Mouse (Mus musculus) hindbrain, embryonic 13.5 days (tissue): ENCODE measurements around the gene Marf1. TPM values are rescaled to one million over a fixed set of nuclear protein-coding genes. Genes with fewer than 3 reads are reported as not detected.
"Not testable (repeated sequence)": the region's sequence is repeated elsewhere in the genome, so short reads cannot be mapped to it uniquely, and the experiment has no call there.

Source experiments
- ATAC-seq: fragments of 200-750 bp; cut with Nextera tagmentation; 2 replicates; pipeline ENCODE4 v1.8.0; 2017; ENCODE audit warnings: moderate TSS enrichment; ENCODE audit not compliant: low FRiP score
- H3K27ac ChIP-seq: fragments of 300-500 bp; sonication (generic); 2 replicates; pipeline ENCODE4 v1.5.1; 2015; ENCODE audit warnings: inconsistent platforms, mild to moderate bottlenecking, moderate library complexity
- H3K27me3 ChIP-seq: fragments of 300-500 bp; sonication (generic); 2 replicates; pipeline ENCODE4 v1.6.1; 2015; ENCODE audit warnings: mild to moderate bottlenecking, inconsistent platforms
- H3K36me3 ChIP-seq: fragments of 300-500 bp; sonication (generic); 2 replicates; pipeline ENCODE4 v1.6.1; 2015; ENCODE audit warnings: mild to moderate bottlenecking, inconsistent platforms
- H3K4me1 ChIP-seq: fragments of 300-500 bp; sonication (generic); replicated peaks from 2 replicates; pipeline ENCODE4 v1.6.1; 2015; ENCODE audit warnings: inconsistent platforms
- H3K4me2 ChIP-seq: fragments of 300-500 bp; sonication (generic); 2 replicates; pipeline ENCODE4 v1.6.1; 2015; ENCODE audit warnings: inconsistent platforms, mild to moderate bottlenecking, moderate library complexity
- H3K4me3 ChIP-seq: fragments of 300-500 bp; sonication (generic); 2 replicates; pipeline ENCODE4 v1.5.1; 2015; ENCODE audit warnings: mild to moderate bottlenecking, inconsistent platforms
- H3K9ac ChIP-seq: fragments of 300-500 bp; sonication (generic); 2 replicates; pipeline ENCODE4 v1.6.1; 2015; ENCODE audit warnings: mild to moderate bottlenecking, inconsistent platforms
- H3K9me3 ChIP-seq: fragments of 300-500 bp; sonication (generic); 2 replicates; pipeline ENCODE4 v1.6.1; 2016; ENCODE audit warnings: inconsistent platforms
- WGBS: fragments of 180-500 bp; shearing (Covaris S2); methylation state at CpG from one replicate; pipeline ENCODE4 v1.1.7; 2015; 5-methylcytosine and 5-hydroxymethylcytosine counted together
- polyA plus RNA-seq: library from polyadenylated mRNA; unstranded; fragments of >200 nt; fragmentation: Nextera tagmentation; extraction: Ambion mirVana; gene quantifications from 2 replicates; pipeline ENCODE4 v1.2.1, GENCODE M21; 2015

The Marf1 gene
- polyA plus RNA-seq, 1 experiment from 2014 or later = 17.9 TPM

DNA sequence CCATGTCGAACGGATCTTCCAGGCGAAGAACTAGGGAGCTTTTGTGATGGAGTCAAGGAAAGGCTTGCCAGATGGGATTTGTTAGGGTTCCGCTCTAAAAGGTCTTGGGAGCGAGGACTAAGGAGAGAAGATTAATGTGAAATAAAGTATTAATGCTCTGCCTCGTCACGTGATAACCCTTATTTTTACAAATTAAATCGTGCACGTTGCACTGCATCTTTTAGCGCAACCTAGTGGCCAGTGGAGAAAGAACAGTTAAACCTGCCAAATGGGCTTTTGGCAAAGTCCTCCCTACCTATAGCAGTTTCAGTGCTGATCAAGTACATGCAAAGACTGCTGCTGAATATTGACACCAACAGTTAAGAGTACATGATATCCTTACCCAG is 3.4 kb downstream of the Marf1 start:
- Histone ChIP-seq H3K9me3 (no peaks in the 10 kb centered on the region), H3K36me3 (no peaks in the 10 kb centered on the region), H3K27me3 (no peaks in the 10 kb centered on the region), H3K9ac (peak overlapping the region; percentile 81), H3K27ac (peak overlapping the region; percentile 95), H3K4me3 (peak overlapping the region; percentile 78), H3K4me1 (peaks cover 29% of the 10 kb centered on the region), H3K4me2 (peak overlapping the region; percentile 55)
- ATAC-seq = peak; percentile 50
- WGBS = under 1% methylated on average over 10 of the region's 10 CpGs

DNA sequence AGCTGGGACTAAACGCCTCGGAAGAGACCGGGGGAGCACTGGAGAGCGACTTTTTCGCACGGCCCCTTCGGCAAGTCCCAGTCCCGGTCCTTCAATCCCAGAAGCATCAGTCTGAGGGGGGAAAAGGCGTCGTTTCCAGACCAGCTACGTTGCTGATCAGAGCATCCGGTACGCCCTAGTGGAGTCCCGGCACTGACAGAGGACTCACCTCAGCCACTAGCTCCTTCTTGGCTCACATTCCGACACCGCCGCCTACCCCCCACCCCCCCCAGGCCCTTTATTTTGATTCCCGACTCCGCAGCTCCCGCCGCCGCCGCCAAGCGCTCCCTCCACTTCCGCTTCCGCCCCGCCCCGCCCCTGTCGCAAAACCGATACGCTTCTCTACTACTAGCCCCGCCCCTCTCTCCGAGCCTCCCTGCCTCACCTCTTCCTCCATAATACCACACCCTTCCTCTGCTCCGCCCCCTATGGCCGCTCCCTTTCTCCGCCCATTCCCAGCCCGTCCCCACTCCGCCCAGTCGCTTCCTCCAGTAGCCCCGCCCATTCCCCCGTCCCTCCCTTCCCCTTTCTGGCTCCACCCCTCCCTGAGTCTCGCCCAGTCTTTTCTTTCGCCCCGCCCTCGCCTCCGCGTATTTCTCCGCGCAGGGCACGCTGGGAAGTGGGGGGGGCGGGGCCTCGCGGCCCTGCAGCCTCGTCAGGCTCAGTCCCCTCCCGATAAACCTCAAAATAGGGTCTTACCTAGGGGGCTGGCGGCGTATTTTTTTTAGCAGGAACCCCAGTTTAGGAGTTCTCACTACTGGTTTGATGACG is 4.0 kb downstream of the Marf1 start:
- Histone ChIP-seq H3K27ac (peak overlapping the region; percentile 95), H3K4me1 (peaks cover 25% of the 10 kb centered on the region), H3K4me3 (peak overlapping the region; percentile 78), H3K4me2 (peak overlapping the region; percentile 75), H3K9ac (peak overlapping the region; percentile 84), H3K36me3 (no peaks in the 10 kb centered on the region), H3K27me3 (no peaks in the 10 kb centered on the region), H3K9me3 (no peaks in the 10 kb centered on the region)
- ATAC-seq = peak; percentile 96
- under 1% methylated on average over 56 of the region's 58 CpGs for WGBS

DNA sequence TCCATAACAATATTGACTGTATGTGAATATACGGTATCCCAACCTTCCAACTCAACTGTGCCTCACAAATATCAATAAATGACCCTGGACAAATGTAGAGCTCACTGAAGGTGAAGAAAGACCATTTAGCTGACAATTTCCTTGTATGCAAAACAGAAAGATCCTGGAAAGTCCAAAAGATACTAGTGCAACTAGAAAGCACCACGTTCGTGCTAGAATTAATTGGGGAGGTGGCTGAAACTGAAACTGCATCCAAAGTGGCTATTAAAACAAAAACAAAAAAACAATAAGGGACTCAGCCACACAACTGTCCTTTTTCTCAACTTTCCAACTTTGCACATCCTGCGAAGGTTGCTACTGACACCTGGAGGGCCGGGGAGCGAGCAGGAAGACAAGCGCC is 4.6 kb downstream of the Marf1 start:
- peak overlapping the region; percentile 75 for H3K4me2 ChIP-seq
- ATAC-seq = no peak
- H3K9me3 ChIP-seq = no peaks in the 10 kb centered on the region

DNA sequence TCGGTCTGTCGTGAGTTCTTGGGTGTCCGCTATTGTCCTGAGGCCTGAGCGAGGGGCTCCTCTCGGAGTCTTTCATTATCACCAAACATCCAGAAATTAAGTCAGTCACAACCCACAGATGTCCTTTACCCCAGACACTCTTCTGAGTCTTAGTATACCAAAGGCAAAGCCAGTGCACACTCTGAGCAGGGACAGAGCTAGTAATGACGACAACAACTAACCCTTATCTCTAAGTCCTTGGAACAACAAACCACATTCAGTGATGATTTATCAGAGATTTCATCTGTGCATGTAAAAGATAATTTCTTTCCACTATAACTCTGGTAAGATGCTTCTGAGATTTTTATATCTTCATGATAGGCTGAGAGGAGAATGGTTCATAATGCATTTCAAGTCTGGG is 6.8 kb downstream of the Marf1 start:
- Histone ChIP-seq H3K4me3 (no peak overlapping the region), H3K27ac (no peak overlapping the region), H3K9me3 (no peaks in the 10 kb centered on the region), H3K4me2 (no peak overlapping the region), H3K9ac (no peak overlapping the region), H3K4me1 (peaks cover 12% of the 10 kb centered on the region), H3K27me3 (no peaks in the 10 kb centered on the region), H3K36me3 (peaks cover 24% of the 10 kb centered on the region)
- ATAC-seq = no peak
- 93% methylated on average over 6 of the region's 6 CpGs for whole genome bisulfite sequencing

More for the DNA sequence above, 4.6 kb downstream of the Marf1 start:
- Histone ChIP-seq H3K27ac (peak overlapping the region; percentile 95), H3K27me3 (no peaks in the 10 kb centered on the region), H3K4me3 (peak overlapping the region; percentile 78), H3K9ac (peak overlapping the region; percentile 84), H3K36me3 (0 out of 2 replicates have a peak, but pooled peaks cover 3% of the 10 kb centered on the region), H3K4me1 (peaks cover 19% of the 10 kb centered on the region)
- 11% methylated on average over 7 of the region's 7 CpGs for WGBS

DNA sequence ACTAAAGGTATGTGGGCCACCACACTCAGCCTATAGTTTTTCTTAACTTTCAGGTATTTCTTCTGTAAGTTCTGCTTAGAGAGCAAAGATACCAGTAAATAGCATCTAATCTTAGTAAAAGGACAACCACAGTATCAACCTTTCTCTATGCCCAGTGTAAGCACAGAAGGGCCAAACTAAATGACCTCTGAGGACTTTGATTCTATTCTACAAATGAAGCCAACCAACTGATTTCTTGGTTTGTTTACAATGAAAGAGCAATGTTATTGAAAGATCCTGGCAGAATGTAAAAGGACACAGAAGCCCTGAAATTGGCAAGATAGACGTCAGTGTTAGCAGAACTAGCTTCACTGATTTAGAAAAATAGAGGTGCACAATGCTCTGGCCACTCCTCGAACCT is 7.5 kb downstream of the Marf1 start:
- H3K9ac ChIP-seq, H3K27ac ChIP-seq, H3K4me3 ChIP-seq, H3K9me3 ChIP-seq, ATAC-seq, H3K4me2 ChIP-seq, H3K27me3 ChIP-seq: not testable (repeated sequence)
- 83% methylated on average over 1 of the region's 2 CpGs for WGBS
- H3K4me1 ChIP-seq = peaks cover 12% of the 10 kb centered on the region
- peaks cover 26% of the 10 kb centered on the region for H3K36me3 ChIP-seq

DNA sequence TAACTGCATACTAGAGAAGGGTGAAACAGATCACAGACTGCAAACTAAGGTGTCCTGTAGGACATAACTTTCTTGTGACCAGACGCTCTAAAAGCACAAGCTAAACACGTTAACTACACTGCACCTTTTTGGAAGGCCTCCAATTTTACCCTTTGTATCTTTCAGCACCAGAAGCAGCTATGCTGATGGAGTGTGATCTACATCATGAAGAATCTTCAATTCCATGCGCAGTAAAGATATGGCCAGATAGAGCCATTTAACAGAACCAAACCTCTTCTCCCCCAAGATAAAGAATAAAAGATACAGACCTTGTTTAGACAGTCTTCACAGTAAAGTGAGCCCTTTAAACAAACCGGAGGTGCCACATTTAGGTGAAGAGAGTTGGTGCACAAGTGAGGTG is 11.4 kb downstream of the Marf1 start:
- Histone ChIP-seq H3K4me1 (no peaks in the 10 kb centered on the region), H3K36me3 (peaks cover 51% of the 10 kb centered on the region), H3K27ac (no peak overlapping the region), H3K9me3 (no peaks in the 10 kb centered on the region), H3K4me2 (no peak overlapping the region), H3K9ac (no peak overlapping the region), H3K27me3 (no peaks in the 10 kb centered on the region), H3K4me3 (no peak overlapping the region)
- no peak for ATAC-seq
- 96% methylated on average over 4 of the region's 4 CpGs for WGBS

DNA sequence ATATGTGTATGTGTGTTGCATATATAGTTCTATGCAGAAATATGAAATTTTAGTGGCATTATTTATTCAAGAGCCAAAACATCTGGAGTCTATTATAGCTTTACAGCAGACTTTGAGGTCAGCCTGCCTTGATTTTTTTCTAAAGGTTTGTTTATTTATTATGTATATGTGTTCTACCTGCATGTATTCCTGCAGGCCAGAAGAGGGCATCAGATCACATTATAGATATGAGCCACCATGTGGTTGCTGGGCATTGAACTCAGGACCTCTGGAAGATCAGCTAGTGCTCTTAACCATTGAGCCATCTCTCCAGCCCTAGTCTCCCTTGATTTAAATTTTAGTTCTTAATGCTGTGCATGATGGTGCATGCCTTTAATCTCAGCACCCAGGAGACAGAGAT is 15.4 kb downstream of the Marf1 start:
- Histone ChIP-seq H3K9me3 (no peaks in the 10 kb centered on the region), H3K9ac (no peak overlapping the region), H3K4me3 (no peak overlapping the region), H3K4me1 (no peaks in the 10 kb centered on the region), H3K27me3 (no peaks in the 10 kb centered on the region), H3K36me3 (peaks cover 71% of the 10 kb centered on the region), H3K4me2 (no peak overlapping the region), H3K27ac (no peak overlapping the region)
- no peak for ATAC-seq

DNA sequence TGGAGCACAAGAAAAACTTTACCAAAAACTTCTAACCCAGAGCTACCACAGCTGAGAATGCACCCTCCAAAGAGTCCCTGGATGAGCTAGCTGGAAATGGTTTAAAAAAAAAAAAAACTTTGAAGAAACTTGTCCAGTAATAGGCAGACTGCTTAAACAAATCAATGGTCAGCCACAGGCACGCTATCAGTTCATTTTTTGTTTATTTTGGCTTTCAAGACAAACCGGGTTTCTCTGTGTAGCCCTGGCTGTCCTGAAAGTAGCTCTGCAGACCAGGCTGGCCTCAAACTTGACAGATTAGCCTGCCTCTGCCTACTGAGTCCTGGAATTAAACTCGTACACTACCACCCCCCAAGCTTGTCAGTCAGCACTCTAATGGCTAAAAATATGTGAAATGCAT is 19.9 kb downstream of the Marf1 start:
- Histone ChIP-seq H3K36me3 (peaks cover 80% of the 10 kb centered on the region), H3K4me3 (no peak overlapping the region), H3K27ac (no peak overlapping the region), H3K9ac (no peak overlapping the region), H3K27me3 (no peaks in the 10 kb centered on the region), H3K4me2 (no peak overlapping the region), H3K4me1 (no peaks in the 10 kb centered on the region), H3K9me3 (no peaks in the 10 kb centered on the region)
- no peak for ATAC-seq
- WGBS = 92% methylated on average over 3 of the region's 3 CpGs

DNA sequence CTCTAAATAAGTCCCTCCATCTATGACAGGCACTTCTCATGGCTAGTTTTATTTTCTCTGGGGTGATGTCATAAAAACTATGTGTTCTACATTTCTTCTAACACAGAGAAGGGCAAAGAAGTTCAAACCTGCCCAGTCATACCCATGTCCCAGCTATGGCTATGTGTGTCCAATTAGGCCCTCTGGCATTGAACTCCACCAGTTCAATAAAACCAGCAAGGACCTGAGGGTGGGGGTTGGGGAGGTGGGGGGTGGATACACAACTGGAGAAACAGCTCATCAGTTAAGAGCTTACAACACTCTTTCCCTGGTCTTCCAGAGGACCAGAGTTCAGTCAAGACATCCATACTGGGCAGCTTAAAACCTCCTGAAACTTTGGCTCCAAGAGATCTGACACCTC is 24.0 kb downstream of the Marf1 start:
- Histone ChIP-seq H3K36me3 (peaks cover 85% of the 10 kb centered on the region), H3K4me1 (no peaks in the 10 kb centered on the region), H3K4me3 (no peak overlapping the region), H3K9ac (no peak overlapping the region), H3K27me3 (no peaks in the 10 kb centered on the region), H3K4me2 (no peak overlapping the region), H3K27ac (no peak overlapping the region), H3K9me3 (no peaks in the 10 kb centered on the region)
- no peak for ATAC-seq

DNA sequence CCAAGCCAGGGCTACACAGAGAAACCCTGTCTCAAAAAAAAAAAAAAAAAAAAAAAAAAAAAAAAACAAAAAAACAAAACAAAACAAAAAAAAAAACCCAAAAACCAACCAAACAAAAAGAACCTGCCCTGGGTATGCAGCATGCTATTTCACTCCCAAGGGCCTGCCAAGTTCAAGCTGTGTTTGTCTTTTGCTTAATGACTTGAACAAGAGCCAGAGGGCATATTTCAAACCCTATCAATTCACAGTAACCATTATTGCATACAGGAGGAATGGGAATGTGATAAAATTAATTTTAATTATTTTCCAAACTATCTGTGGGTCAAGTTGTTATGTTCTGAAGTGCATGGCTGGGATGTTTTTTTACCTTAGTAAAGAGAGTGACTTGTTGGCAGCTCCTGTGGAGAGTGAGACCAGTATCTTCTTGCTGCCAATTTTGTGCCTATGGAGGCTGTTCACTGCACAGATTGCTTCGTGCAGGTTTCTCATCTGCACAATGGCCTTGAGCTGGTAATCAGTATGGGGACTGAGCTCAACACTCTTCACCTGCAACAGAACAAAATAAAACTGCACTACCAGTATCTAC is 25.1 kb downstream of the Marf1 start:
- Histone ChIP-seq H3K36me3 (peaks cover 92% of the 10 kb centered on the region), H3K4me2 (no peak overlapping the region), H3K9ac (no peak overlapping the region), H3K27ac (no peak overlapping the region), H3K27me3 (no peaks in the 10 kb centered on the region), H3K4me1 (no peaks in the 10 kb centered on the region), H3K9me3 (no peaks in the 10 kb centered on the region), H3K4me3 (no peak overlapping the region)
- WGBS = 83% methylated on average over 1 of the region's 1 CpGs
- no peak for ATAC-seq

DNA sequence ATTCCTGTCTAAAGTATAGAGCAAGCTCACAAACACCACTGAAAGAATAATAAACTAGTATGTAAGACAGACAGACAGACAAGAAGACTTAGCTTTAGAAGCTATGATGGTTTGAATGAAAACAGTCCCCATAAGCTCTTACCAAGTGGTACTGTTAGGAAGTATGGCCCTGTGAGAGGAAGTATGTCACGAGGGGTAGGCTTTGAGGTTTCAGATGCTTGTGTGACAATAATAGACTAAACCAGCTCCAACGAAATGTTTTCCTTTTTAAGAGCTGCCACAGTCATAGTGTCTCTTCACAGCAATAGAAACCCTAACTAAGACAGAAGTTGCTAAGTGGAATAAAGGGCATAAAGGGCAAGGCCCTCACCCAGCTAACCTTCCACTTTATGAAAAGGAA is 28.1 kb downstream of the Marf1 start:
- no peak overlapping the region for H3K4me3 ChIP-seq
- H3K4me1 ChIP-seq = no peaks in the 10 kb centered on the region
- no peaks in the 10 kb centered on the region for H3K9me3 ChIP-seq
- H3K9ac ChIP-seq = no peak overlapping the region
- H3K27me3 ChIP-seq = no peaks in the 10 kb centered on the region
- no peak overlapping the region for H3K27ac ChIP-seq
- H3K4me2 ChIP-seq = no peak overlapping the region
- WGBS = 86% methylated on average over 2 of the region's 2 CpGs
- peaks cover 93% of the 10 kb centered on the region for H3K36me3 ChIP-seq
- ATAC-seq = no peak

DNA sequence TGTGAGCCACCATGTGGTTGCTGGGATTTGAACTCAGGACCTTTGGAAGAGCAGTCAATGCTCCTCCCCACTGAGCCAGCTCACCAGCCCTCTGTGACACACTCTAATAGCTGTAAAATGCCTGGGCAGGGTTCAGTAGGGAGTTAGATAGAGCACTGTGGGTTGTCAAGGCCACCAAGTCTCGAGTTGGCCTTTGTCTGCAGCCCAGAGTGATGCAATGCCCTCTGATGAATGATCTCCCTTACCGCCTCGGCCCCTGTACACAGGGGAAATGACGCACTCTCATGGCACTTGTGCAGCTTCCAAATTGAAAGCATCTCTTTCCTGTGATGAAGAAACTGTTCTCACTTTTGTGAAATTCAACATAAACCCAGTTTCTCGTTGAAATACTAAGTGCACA is 31.3 kb downstream of the Marf1 start:
- Histone ChIP-seq H3K4me3 (no peak overlapping the region), H3K36me3 (peaks cover 99% of the 10 kb centered on the region), H3K27me3 (no peaks in the 10 kb centered on the region), H3K9me3 (no peaks in the 10 kb centered on the region), H3K27ac (no peak overlapping the region), H3K4me1 (no peaks in the 10 kb centered on the region), H3K9ac (no peak overlapping the region), H3K4me2 (no peak overlapping the region)
- 91% methylated on average over 5 of the region's 5 CpGs for WGBS
- no peak for ATAC-seq

DNA sequence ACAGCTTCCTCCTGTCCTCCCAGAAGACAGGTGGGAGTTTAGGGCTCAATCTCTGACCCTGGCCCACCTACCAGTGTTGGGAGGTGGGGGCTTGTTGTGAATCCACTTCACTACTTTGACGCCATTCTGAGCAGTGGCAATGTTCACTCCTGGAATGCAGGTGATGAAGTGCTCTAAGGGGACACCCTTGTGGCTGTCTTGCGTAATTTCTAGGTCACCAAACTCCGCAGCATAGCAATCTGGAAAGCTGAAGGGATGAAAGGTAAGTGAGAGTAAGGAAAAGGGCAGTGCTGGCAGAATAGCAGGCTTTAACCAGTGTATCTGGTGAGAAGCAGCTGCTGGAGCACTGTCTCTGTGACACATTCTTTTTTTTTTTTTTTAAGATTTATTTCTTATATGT is 31.8 kb downstream of the Marf1 start:
- WGBS = 90% methylated on average over 3 of the region's 3 CpGs
- no peak overlapping the region for H3K4me3 ChIP-seq
- H3K27me3 ChIP-seq = no peaks in the 10 kb centered on the region
- H3K4me1 ChIP-seq = no peaks in the 10 kb centered on the region
- H3K4me2 ChIP-seq = no peak overlapping the region
- no peaks in the 10 kb centered on the region for H3K9me3 ChIP-seq
- H3K27ac ChIP-seq = no peak overlapping the region
- no peak overlapping the region for H3K9ac ChIP-seq
- peaks cover 98% of the 10 kb centered on the region for H3K36me3 ChIP-seq
- no peak for ATAC-seq
